In the genomic region with DNA sequence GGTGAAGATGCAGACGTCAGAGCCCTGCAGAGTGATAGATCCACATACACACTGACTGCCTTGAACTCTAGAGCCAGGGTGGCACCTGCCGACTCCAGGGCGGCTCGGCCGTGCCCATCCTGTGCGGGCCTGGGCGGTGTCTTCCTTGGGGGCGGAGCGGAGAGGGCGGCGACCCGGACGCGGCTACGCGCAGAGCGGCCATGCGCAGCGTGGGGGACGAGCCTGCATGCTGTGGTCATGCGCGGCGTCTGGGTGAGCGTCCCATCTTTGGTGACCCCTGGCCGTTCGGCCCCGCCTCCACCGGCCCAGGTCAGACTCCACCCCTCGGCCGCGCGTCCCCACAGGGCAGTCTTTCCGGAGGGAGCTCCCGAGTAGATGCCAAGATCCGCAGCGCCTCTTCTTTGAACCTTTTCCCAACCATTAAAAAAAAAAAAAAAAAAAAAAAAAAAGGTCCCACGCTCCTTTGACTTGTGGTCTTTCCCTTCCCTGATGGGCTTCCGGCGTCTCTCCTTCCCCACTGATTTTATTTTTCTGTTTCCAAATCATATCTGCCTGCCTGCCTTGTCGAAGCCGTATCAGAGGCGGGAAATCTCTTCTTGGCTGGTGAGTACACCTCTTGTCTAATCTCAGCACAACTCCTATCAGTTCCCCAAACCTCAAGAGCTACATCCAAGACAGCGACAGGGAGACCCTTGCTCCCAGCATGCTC, we compare ENCODE assay signal across 1 mouse cellular context.
TF ChIP-seq lines count a peak whose summit lies in the region.

A gene (plus strand): TSS at position 214 of the 709 bp plus-strand sequence.

TF ChIP-seq in CH12.LX, 34 proteins besides CTCF, POLR2A, EP300 and RAD21 (continued from another document):
- TF ChIP-seq ELF1 (IDR thresholded peaks at IDR 0.05; ENCODE audit: low read depth, low read length) = peak; percentile 61; the same call in 1 of the 2 replicates
- no peak for TF ChIP-seq JUN (IDR thresholded peaks at IDR 0.05; ENCODE audit: insufficient read depth, low read depth, low read length)
- TF ChIP-seq NRF1 (IDR thresholded peaks at IDR 0.05; ENCODE audit: low read depth, low read length) = peak; percentile 93
- TF ChIP-seq MYC (IDR thresholded peaks at IDR 0.05; ENCODE audit: low read depth, low read length) = peak; percentile 21; the same call in 1 of the 2 replicates
- TF ChIP-seq RCOR1 (conservative IDR thresholded peaks at IDR 0.05; ENCODE audit: low read depth, low read length) = no peak
